Mouse (Mus musculus) stomach, postnatal 0 days (tissue): ENCODE data around the gene Jsrp1. TPM values are rescaled to one million over a fixed set of nuclear protein-coding genes. Genes with fewer than 3 reads are reported as not detected.

Experiments used
- ATAC-seq: fragments of 200-750 bp; cut with Nextera tagmentation; 2 replicates; pipeline ENCODE4 v1.8.0; 2017; ENCODE audit not compliant: low FRiP score, low TSS enrichment
- DNase-seq: peaks from one replicate; pipeline ENCODE4 v3.0.0-alpha.2; 2016; ENCODE audit warnings: low spot score
- H3K27ac ChIP-seq: fragments of 300-500 bp; sonication (generic); replicated peaks from 2 replicates; pipeline ENCODE4 v1.5.1; 2014; ENCODE audit warnings: mild to moderate bottlenecking, control low read depth
- H3K27me3 ChIP-seq: fragments of 300-500 bp; sonication (generic); 2 replicates; pipeline ENCODE4 v1.6.1; 2014; ENCODE audit warnings: low read length; ENCODE audit not compliant: control insufficient read depth, insufficient read depth
- H3K36me3 ChIP-seq: fragments of 300-500 bp; sonication (generic); 2 replicates; pipeline ENCODE4 v1.6.1; 2014; ENCODE audit warnings: low read length, mixed read lengths; ENCODE audit not compliant: control insufficient read depth, insufficient read depth
- H3K4me1 ChIP-seq: fragments of 300-500 bp; sonication (generic); replicated peaks from 2 replicates; pipeline ENCODE4 v1.6.1; 2014; ENCODE audit warnings: antibody characterized with exemption; ENCODE audit not compliant: control insufficient read depth, insufficient read depth
- H3K4me2 ChIP-seq: fragments of 300-500 bp; sonication (generic); replicated peaks from 2 replicates; pipeline ENCODE4 v1.6.1; 2014; ENCODE audit warnings: low read depth, mild to moderate bottlenecking, control low read depth, moderate library complexity
- H3K4me3 ChIP-seq: fragments of 300-500 bp; sonication (generic); 2 replicates; pipeline ENCODE4 v1.5.1; 2014; ENCODE audit warnings: low read depth, low read length, control low read depth
- H3K9ac ChIP-seq: fragments of 300-500 bp; sonication (generic); 2 replicates; pipeline ENCODE4 v1.6.1; 2014; ENCODE audit warnings: mild to moderate bottlenecking, low read length, control low read depth, mixed read lengths
- H3K9me3 ChIP-seq: fragments of 300-500 bp; sonication (generic); 2 replicates; pipeline ENCODE4 v1.6.1; 2016; ENCODE audit warnings: low read length; ENCODE audit not compliant: control insufficient read depth
- CTCF ChIP-seq: IDR thresholded peaks from 2 replicates; pipeline ENCODE4 v1.5.1; 2016; ENCODE audit warnings: antibody characterized with exemption, low read depth, mild to moderate bottlenecking, moderate library complexity
- EP300 ChIP-seq: optimal IDR thresholded peaks from 2 replicates; pipeline ENCODE3; 2016; ENCODE audit warnings: antibody characterized with exemption
- WGBS: fragments of 180-500 bp; shearing (Covaris S2); extraction: QIAGEN DNeasy Blood & Tissue Kit; methylation state at CpG from one replicate; pipeline ENCODE4 v1.1.7; 2014; 5-methylcytosine and 5-hydroxymethylcytosine counted together
- polyA plus RNA-seq: library from polyadenylated mRNA; unstranded; fragments of >200 nt; fragmentation: Nextera tagmentation; extraction: Ambion mirVana; gene quantifications from 2 replicates; pipeline ENCODE4 v1.2.1, GENCODE M21; 2015

Gene Jsrp1
- polyA plus RNA-seq, 1 experiment from 2014 or later, result 0.96 TPM

DNA sequence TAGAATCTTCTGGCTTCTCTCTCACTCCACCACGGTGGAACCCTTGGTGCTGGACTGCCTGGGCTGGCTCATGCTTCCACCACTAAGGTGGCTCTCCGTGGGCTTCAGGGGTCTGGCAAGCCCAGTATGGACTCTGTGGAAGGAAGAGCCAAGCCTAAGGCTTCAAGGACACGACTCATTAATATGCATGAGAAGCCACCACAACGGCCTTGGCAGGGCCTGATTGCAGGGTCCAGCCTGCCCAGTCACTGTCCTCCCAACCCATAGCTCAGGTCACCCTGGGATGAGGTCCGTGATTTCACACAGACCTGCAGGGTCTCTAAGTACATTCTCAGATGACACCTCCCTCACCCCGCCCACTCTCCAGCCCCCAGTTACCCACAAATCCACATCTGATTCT, 26.6 kb upstream of the Jsrp1 start:
- peaks cover 4% of the 10 kb centered on the region; the same call in 1 of the 2 replicates for H3K27me3 ChIP-seq
- no peaks in the 10 kb centered on the region for H3K4me1 ChIP-seq
- no peak for TF ChIP-seq CTCF
- no peak for TF ChIP-seq EP300
- no peak overlapping the region for H3K9ac ChIP-seq
- 65% methylated on average over 6 of the region's 6 CpGs for WGBS
- no peak overlapping the region for H3K27ac ChIP-seq
- no peak overlapping the region for H3K4me2 ChIP-seq
- H3K36me3 ChIP-seq, result no peaks in the 10 kb centered on the region
- no peak for ATAC-seq
- no peaks in the 10 kb centered on the region for H3K9me3 ChIP-seq
- no peak for DNase-seq
- H3K4me3 ChIP-seq, result no peak overlapping the region

DNA sequence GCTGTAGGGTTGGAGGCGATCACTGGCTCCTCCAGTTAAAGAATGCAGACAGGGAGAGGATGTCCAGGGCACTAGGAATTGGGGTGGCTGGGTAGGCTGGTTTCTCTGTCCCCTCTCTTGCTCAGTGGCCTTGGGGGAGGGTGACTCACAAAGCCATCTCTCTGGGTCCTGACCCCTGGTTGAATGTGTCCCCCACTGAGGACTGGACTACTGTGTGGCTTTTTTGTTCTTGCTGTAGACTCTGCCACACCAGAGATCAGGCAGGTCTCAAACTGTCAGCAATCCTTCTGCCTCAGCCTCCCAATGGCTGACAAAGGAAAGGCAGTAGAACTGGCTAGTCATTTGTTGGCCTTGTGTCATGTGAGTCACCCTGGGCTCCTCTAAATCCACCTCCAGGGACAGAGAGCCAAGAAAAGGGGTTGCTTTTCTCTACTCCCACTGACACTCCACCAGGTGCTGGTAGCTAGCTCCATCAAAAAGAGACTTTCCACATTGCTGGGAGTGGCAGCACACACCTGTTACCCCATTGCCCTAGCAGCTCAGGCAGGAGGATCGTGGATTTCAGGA, 25.1 kb upstream of the Jsrp1 start:
- no peak for TF ChIP-seq EP300
- TF ChIP-seq CTCF, result no peak
- 55% methylated on average over 2 of the region's 2 CpGs for WGBS
- Histone ChIP-seq H3K4me3 (no peak overlapping the region), H3K36me3 (no peaks in the 10 kb centered on the region), H3K27me3 (no peaks in the 10 kb centered on the region; the same call in 1 of the 2 replicates), H3K9ac (no peak overlapping the region), H3K27ac (no peak overlapping the region), H3K4me2 (no peak overlapping the region), H3K4me1 (no peaks in the 10 kb centered on the region), H3K9me3 (no peaks in the 10 kb centered on the region)
- no peak for DNase-seq
- ATAC-seq, result no peak

- H3K27ac ChIP-seq, result no peak overlapping the region
- H3K4me3 ChIP-seq, result no peak overlapping the region
- 11% methylated on average over 2 of the region's 2 CpGs for WGBS
- H3K27me3 ChIP-seq, result no peaks in the 10 kb centered on the region; the same call in 1 of the 2 replicates
- ATAC-seq (no peak), DNase-seq (no peak)
- no peak for TF ChIP-seq CTCF
- no peak overlapping the region for H3K4me2 ChIP-seq
- no peaks in the 10 kb centered on the region for H3K4me1 ChIP-seq
- H3K9ac ChIP-seq, result no peak overlapping the region
- H3K9me3 ChIP-seq, result no peaks in the 10 kb centered on the region
- H3K36me3 ChIP-seq, result no peaks in the 10 kb centered on the region
These were observed 24.5 kb upstream of the Jsrp1 start for GRCm38 (mm10) chr10:80837827-80838226.

DNA sequence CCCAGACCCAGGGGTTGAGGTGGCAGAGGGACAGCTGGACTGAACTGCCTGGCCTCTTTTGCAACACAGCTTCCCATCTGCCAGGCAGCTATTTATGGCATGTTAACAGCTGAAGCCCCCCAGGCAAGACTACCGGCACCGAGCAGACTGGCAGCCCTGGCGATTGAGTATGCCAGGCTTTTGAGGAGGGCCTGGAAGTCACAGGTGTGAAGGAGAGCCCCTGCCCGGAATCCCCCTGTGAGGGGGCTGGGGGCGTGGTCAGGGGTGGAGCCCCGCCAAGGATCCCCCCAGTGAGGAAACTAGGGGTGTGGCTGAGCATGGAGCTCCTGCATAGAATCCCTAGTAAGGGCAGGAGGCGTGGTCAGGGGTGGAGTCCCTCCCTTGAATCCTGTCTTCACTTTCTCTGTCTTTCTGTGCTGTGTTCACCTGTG, 23.7 kb upstream of the Jsrp1 start:
- TF ChIP-seq CTCF, result no peak
- DNase-seq (no peak), ATAC-seq (no peak)
- Histone ChIP-seq H3K9ac (no peak overlapping the region), H3K36me3 (no peaks in the 10 kb centered on the region), H3K4me2 (no peak overlapping the region), H3K4me3 (no peak overlapping the region), H3K27me3 (no peaks in the 10 kb centered on the region; the same call in 1 of the 2 replicates), H3K4me1 (no peaks in the 10 kb centered on the region), H3K9me3 (no peaks in the 10 kb centered on the region), H3K27ac (no peak overlapping the region)
- whole genome bisulfite sequencing, result 45% methylated on average over 7 of the region's 7 CpGs

- Histone ChIP-seq H3K4me2 (no peak overlapping the region), H3K27ac (no peak overlapping the region), H3K9me3 (no peaks in the 10 kb centered on the region), H3K4me3 (no peak overlapping the region), H3K36me3 (no peaks in the 10 kb centered on the region), H3K4me1 (no peaks in the 10 kb centered on the region), H3K27me3 (no peaks in the 10 kb centered on the region; the same call in 1 of the 2 replicates), H3K9ac (no peak overlapping the region)
- TF ChIP-seq EP300, result no peak
- TF ChIP-seq CTCF, result no peak
- 58% methylated on average over 30 of the region's 30 CpGs for WGBS
- no peak for DNase-seq
- no peak for ATAC-seq
These were observed 22.3 kb upstream of the Jsrp1 start for GRCm38 (mm10) chr10:80835617-80836016.

DNA sequence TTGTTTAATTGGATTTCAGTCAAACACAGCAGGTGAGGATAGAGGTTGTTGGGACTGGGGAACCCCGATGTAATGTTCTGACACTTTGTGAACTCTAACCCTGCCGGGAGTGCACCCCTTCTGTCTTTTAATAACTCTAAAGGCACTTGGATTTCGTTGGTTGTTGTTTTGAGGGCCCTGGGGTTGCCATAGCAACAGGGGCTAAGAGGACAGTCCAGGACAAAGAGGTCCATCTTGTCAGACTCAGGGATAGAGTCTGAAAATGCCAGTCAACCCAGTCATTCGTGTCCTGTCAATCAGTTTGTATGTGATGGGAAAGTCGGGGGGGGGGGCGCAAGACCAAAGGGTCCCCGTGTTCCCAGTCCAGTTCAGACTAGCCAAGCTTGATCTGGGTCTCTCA, 19.5 kb upstream of the Jsrp1 start:
- WGBS, result 69% methylated on average over 7 of the region's 7 CpGs

More for the DNA sequence above, 19.5 kb upstream of the Jsrp1 start:
- TF ChIP-seq CTCF (no peak), EP300 (no peak)
- Histone ChIP-seq H3K9ac (no peak overlapping the region), H3K27ac (no peak overlapping the region), H3K36me3 (no peaks in the 10 kb centered on the region), H3K4me3 (no peak overlapping the region), H3K27me3 (no peaks in the 10 kb centered on the region; the same call in 1 of the 2 replicates), H3K9me3 (no peaks in the 10 kb centered on the region), H3K4me1 (peaks cover 1% of the 10 kb centered on the region; the same call in 1 of the 2 replicates), H3K4me2 (no peak overlapping the region)
- DNase-seq (no peak), ATAC-seq (no peak)
